ENCODE assay signal across 9 mouse cellular contexts in the genomic region with DNA sequence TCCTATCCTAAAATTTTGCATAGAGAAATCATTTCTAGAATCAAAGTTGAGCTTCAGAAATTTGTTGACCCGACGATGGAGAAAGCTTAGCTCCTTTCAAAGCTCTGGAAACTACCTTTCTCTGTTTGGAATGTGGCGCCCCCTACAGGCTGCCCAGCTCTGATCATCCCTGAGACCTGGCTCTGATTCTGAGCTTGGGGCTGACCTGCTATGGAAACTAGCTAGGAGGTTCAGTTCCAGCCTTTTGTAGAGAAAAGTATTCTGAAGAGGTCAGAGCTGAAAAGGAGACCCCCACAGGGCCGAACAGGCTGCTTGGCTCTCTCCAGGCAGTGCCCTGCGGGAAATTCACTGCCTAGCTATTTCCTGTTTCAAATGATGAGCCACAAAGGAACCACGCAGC.
DNase-seq lines count a peak whose midpoint lies in the region; ATAC-seq lines count a peak whose summit lies in the region.
"Had no signal": no experiment of that assay in that cellular context is flagged by ENCODE, and none has a peak within 500 bp of the region (broad histone marks: within the 10 kb centered on the region; RNA-seq: fewer than 3 reads in every experiment).

No protein-coding gene starts in this region.

- no peak overlapping the region for H3K9ac ChIP-seq in liver, embryonic 11.5 days (ENCODE audit: low read depth, low read length)
- H3K9ac ChIP-seq: heart, embryonic 13.5 days had no signal

- no peak overlapping the region for H3K4me3 ChIP-seq in liver, embryonic 11.5 days (ENCODE audit: low read depth, low read length)
- H3K4me3 ChIP-seq: heart, embryonic 13.5 days had no signal

- no peaks in the 10 kb centered on the region for H3K36me3 ChIP-seq in liver, embryonic 11.5 days (ENCODE audit: control insufficient read depth, insufficient read depth, low read length)
- H3K36me3 ChIP-seq: heart, embryonic 13.5 days had no signal

- no peaks in the 10 kb centered on the region; the same call in 1 of the 2 replicates for H3K27me3 ChIP-seq in liver, embryonic 11.5 days (replicated peaks; ENCODE audit: control insufficient read depth, insufficient read depth, low read length)

- no peak for ATAC-seq in liver, embryonic 11.5 days (replicated peaks; ENCODE audit: low FRiP score)
- no peak for ATAC-seq in monocyte, adult 5-6 weeks (replicated peaks; ENCODE audit: insufficient number of reproducible peaks, low FRiP score, low TSS enrichment, poor library complexity, severe bottlenecking)

- WGBS in liver, embryonic 11.5 days: 26% methylated on average over 6 of the region's 6 CpGs

- no peak overlapping the region for H3K27ac ChIP-seq in liver, embryonic 11.5 days (ENCODE audit: low read depth, low read length)
- H3K27ac ChIP-seq: heart, embryonic 13.5 days had no signal

- no peak overlapping the region for H3K4me2 ChIP-seq in liver, embryonic 11.5 days
- H3K4me2 ChIP-seq: heart, embryonic 13.5 days had no signal

- no peaks in the 10 kb centered on the region for H3K9me3 ChIP-seq in liver, embryonic 11.5 days (ENCODE audit: control insufficient read depth, low read length)

- peak; percentile 80 for DNase-seq in layer of hippocampus, adult 11-12 months (ENCODE audit: low spot score)
- DNase-seq in layer of hippocampus, adult 9-10 months (ENCODE audit: low spot score): no peak
- peak; percentile 50 for DNase-seq in T-cell, adult 2 months (ENCODE audit: low spot score)
- DNase-seq in cerebellum, postnatal 36 days: peak; percentile 78 to 80
- peak; percentile 71 for DNase-seq in induced T-regulatory cell, adult 2 months (ENCODE audit: low read depth)
- DNase-seq in liver, embryonic 11.5 days (ENCODE audit: low spot score): peak; percentile 40
- peak; percentile 78 for DNase-seq in right cerebral cortex, postnatal 4 days

- peaks cover 15% of the 10 kb centered on the region for H3K4me1 ChIP-seq in liver, embryonic 11.5 days (replicated peaks; ENCODE audit: control insufficient read depth, insufficient read depth, low read length)
